ENCODE assay signal across 16 mouse cellular contexts in the genomic region with DNA sequence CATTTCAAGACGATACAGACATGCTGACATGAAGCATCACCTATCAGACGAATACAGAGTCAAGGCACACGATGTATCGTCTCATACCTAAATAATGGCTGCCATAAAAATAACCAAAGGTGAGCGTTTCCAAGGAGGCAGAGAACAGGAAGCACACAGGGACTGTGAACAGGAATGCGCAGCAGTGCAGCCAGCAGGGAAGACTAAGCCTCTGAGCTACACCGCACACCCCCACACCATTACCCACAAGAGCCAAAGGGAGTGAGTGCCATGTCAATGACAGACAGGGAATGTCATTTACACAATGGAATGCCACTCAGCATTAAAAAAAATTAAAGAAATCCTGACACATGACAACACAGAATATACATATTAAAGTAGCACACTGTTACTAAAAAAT.
"Had no signal": no experiment of that assay in that cellular context is flagged by ENCODE, and none has a peak within 500 bp of the region (broad histone marks: within the 10 kb centered on the region; RNA-seq: fewer than 3 reads in every experiment).

No protein-coding gene starts in this region.

- H3K27me3 ChIP-seq: limb, embryonic 13.5 days; midbrain, embryonic 15.5 days; neural tube, embryonic 12.5 days; stomach, embryonic 15.5 days had no signal

- H3K9ac ChIP-seq: limb, embryonic 13.5 days; liver, embryonic 14.5 days; midbrain, embryonic 15.5 days; neural tube, embryonic 12.5 days; stomach, embryonic 15.5 days had no signal

- H3K4me3 ChIP-seq: layer of hippocampus, adult 2 months; limb, embryonic 13.5 days; midbrain, embryonic 15.5 days; neural tube, embryonic 12.5 days; stomach, embryonic 15.5 days had no signal

- H3K27ac ChIP-seq: layer of hippocampus, adult 2 months; limb, embryonic 13.5 days; liver, embryonic 14.5 days; midbrain, embryonic 15.5 days; neural tube, embryonic 12.5 days; stomach, embryonic 15.5 days had no signal

- H3K4me1 ChIP-seq: limb, embryonic 13.5 days; midbrain, embryonic 15.5 days; neural tube, embryonic 12.5 days; stomach, embryonic 15.5 days had no signal

- H3K4me2 ChIP-seq: limb, embryonic 13.5 days; midbrain, embryonic 11.5 days; midbrain, embryonic 15.5 days; neural tube, embryonic 12.5 days; stomach, embryonic 15.5 days had no signal

- DNase-seq: kidney, postnatal 10 days; kidney, postnatal 4 days; left cerebral cortex, postnatal 4 days; lung, adult 18-20 months; lung, postnatal 36 days; right cerebral cortex, postnatal 4 days; spleen, adult 18-20 months; thymus, adult 2 months; thymus, postnatal 25 days had no signal

- ATAC-seq: midbrain, embryonic 15.5 days had no signal

- H3K9me3 ChIP-seq: limb, embryonic 13.5 days; midbrain, embryonic 15.5 days; neural tube, embryonic 12.5 days; stomach, embryonic 15.5 days had no signal
